Mouse (Mus musculus): Measurements from ENCODE around the gene Arid5b. TPM values are rescaled to one million over a fixed set of nuclear protein-coding genes. Genes with fewer than 3 reads are reported as not detected.

Arid5b gene
- total RNA-seq, 1 experiment from 2014 or later, result 12.5 TPM

- no peak for ATAC-seq (replicated peaks in 1 of 2; ENCODE audit: insufficient read depth in 1 of 2, low FRiP score in 2 of 2, low TSS enrichment in 1 of 2, low read depth in 1 of 2, poor library complexity in 2 of 2, severe bottlenecking in 2 of 2)
Measured at GRCm38 (mm10) chr10:68043973-68044372, 234.6 kb downstream of the Arid5b start.
